Mouse (Mus musculus): ENCODE measurements around the gene Ldha.
A peak's percentile ranks its signal among the peaks of the same experiment; 100 is the strongest.

Gene Ldha

GRCm38 (mm10) chr7:46837073-46837472 lies 4.2 kb upstream of the Ldha start:
- DNase-seq (ENCODE audit: low read depth in 1 of 2, low spot score in 2 of 2) = no peak

DNA sequence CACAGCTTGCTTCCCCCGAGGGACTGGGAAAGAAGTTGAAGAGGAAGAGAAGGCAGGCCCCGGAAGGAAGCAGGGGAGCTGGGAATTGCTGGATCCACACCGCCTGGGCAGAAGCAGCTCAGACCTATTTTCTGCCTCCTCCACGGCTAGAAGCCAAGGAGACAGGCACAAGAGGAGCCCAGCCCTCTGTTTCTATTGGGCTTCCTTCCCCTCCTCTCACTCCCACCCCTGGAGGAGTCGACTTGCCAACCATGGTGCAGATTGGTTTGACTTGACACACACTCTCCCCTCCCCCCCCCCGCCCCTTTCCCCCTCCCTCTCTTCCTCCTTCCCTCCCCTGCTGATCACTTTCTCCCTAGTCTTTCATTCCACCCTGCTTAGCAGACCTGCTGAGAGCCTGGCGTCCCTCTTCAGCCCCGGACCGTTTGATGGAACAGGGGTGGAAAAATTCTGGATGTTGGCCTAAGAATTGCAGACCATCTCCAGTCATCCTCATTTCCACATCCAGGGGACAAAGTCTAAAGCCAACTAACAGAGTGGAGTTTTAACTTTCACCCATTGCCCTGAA lies 3.1 kb upstream of the Ldha start:
- DNase-seq (ENCODE audit: low read depth in 1 of 2, low spot score in 2 of 2) = no peak

- DNase-seq (ENCODE audit: low read depth in 1 of 2, low spot score in 2 of 2) = peak in 1 of 2 experiments; percentile 26
Observed at GRCm38 (mm10) chr7:46838891-46839302, 2.4 kb upstream of the Ldha start.

GRCm38 (mm10) chr7:46839446-46839845 lies 1.8 kb upstream of the Ldha start:
- no peak for DNase-seq (ENCODE audit: low read depth in 1 of 2, low spot score in 2 of 2)

- no peak for DNase-seq (ENCODE audit: low read depth in 1 of 2, low spot score in 2 of 2)
Observed at GRCm38 (mm10) chr7:46839861-46840260, 1.4 kb upstream of the Ldha start.

DNA sequence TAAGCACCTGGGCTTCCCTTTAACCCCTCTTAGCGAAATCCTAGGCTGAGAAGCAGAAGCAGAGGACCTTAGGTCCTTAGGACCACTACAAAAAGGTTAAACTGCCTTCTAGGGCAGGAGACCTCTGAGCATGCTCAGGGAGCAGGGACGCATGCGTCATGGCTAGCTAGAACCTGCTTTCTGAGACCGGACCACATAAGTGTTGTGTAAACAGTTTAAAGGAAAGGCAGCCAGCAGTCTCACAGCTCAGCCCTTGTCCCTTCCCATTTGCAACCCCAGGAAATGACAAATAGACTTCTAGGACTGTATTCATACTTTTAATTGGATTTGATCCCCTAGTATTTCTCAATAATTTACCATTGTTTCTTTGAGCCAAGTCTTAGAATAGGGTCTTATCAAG lies 949 bp upstream of the Ldha start:
- no peak for DNase-seq (ENCODE audit: low read depth in 1 of 2, low spot score in 2 of 2)

GRCm38 (mm10) chr7:46842278-46842677 lies 1.0 kb downstream of the Ldha start:
- DNase-seq (ENCODE audit: low read depth in 1 of 2, low spot score in 2 of 2) = no peak

GRCm38 (mm10) chr7:46843576-46843975 lies 2.3 kb downstream of the Ldha start:
- no peak for DNase-seq (ENCODE audit: low read depth in 1 of 2, low spot score in 2 of 2)

GRCm38 (mm10) chr7:46845211-46845977 lies 4.1 kb downstream of the Ldha start:
- DNase-seq (ENCODE audit: low read depth in 1 of 2, low spot score in 2 of 2) = peak; percentile 46 to 71

GRCm38 (mm10) chr7:46845978-46846485 lies 4.8 kb downstream of the Ldha start:
- peak in 1 of 2 experiments; percentile 6 for DNase-seq (ENCODE audit: low read depth in 1 of 2, low spot score in 2 of 2)

DNA sequence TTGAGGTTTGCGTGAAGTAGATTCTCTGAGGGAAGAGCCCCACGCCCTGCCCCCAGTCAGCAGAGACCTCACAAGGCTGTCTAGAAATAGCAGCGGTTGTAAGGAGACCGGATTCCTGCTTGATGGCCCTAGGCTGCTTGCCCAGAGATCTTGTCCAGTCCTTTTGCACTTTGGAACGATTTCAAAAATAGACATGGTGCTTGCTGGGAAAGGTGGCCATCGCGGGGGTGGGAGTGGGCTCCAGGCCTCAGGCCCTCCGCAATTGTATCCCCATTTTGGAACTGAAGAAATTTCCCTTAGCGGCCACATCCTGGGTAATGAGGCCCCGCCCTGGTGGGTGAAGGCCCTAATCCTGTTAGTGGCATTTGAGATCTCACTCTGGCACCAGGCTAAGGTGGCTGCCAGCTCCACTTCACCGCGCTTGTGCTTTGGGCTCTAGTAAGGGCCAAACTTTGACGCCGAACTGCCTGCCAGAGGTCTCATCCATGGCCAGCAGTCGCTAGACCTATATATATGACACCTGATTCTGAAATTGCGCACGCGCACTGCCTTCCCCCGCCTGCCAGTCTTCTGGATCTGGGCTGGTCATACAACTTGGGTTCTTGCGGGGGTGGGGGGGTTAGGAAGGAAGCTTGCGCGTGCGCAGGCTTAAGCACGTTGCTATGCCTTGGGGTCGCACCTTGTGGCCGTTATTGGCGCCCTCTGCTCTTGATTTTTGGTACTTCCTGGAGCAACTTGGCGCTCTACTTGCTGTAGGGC lies 5.4 kb downstream of the Ldha start:
- DNase-seq (ENCODE audit: low read depth in 1 of 2, low spot score in 2 of 2) = peak in 1 of 2 experiments; percentile 7

GRCm38 (mm10) chr7:46849287-46849686 lies 8.0 kb downstream of the Ldha start:
- DNase-seq (ENCODE audit: low read depth in 1 of 2, low spot score in 2 of 2) = no peak

DNA sequence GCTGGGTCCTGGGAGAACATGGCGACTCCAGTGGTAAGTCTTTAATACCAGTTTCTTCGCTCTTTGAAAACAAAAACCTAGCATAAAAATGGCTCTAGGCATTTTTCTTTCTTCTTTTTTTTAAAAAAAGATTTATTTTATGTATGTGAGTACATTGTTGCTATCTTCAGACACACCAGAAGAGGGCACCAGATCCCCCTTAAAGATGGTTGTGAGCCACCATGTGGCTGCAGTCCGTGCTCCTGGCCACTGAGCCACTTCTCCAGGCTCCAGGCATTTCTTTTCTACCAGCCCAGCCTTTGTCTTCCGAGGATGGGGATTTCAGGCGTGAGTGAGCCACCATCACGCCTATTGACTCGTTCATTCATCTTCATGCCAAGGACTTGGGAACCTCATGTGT lies 9.8 kb downstream of the Ldha start:
- DNase-seq (ENCODE audit: low read depth in 1 of 2, low spot score in 2 of 2) = no peak

DNA sequence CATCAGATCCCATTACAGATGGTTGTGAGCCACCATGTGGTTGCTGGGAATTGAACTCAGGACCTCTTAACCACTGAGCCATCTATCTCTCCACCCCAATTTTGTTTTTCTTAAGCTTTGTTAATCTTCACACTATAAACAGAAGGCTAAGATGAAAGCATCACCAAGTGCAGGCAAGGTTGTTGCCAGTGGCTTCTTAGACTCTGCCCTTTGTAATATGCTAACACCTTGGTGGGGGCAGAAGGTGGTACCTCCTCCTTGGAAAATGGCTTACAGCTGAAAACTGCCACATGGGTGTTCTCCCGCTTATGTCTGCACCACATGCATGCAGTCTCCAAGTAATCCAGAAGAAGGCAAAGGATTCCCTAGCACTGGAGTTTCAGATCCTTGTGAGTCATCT lies 11.4 kb downstream of the Ldha start:
- DNase-seq (ENCODE audit: low read depth in 1 of 2, low spot score in 2 of 2) = no peak

- DNase-seq (ENCODE audit: low read depth in 1 of 2, low spot score in 2 of 2) = no peak
Observed at GRCm38 (mm10) chr7:46853365-46853764, 12.1 kb downstream of the Ldha start.

GRCm38 (mm10) chr7:46855866-46856560 lies 14.7 kb downstream of the Ldha start:
- no peak for DNase-seq (ENCODE audit: low read depth in 1 of 2, low spot score in 2 of 2)

DNA sequence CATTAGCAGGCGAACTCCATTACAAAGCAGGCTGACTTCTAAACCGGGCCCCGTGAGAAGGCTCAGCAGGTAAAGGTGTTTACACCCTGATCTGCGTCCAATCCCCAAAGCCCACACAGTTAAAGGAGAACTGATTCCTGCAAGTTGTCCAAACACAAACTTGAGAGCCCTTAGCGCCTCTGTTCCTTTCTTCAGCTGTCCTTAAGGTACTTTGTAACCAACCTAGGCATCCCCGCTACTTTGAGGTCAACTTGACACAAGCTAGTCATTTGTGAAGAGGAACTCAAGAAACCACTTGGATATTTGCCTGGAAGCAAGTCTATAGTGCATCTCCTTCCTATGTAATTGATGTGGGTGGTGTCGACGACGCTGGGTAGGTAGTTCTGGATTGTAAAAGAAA lies 16.2 kb downstream of the Ldha start:
- DNase-seq (ENCODE audit: low read depth in 1 of 2, low spot score in 2 of 2) = no peak

DNA sequence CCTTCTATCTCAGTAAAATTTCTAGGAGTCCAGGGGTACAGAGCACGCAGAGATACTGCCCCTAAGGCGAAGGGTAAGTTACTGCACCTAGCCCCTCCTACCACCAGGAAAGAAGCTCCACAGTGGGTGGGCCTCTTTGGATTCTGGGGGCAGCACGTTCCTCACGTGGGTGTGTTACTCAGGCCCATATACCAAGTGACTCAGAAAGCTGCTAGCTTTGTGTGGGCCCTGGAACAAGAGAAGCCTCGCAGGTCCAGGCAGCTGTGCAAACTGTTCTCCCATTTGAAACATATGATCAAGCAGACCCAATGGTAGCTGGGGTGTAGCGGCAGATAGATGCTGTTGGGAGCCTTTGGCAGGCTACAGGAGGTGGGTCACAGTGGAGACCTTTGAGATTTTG lies 17.8 kb downstream of the Ldha start:
- DNase-seq (ENCODE audit: low read depth in 1 of 2, low spot score in 2 of 2) = no peak

GRCm38 (mm10) chr7:46860996-46861395 lies 19.7 kb downstream of the Ldha start, which contains the start of gene Ldhc:
Ldhc (plus strand) TSS chr7:46861203.
- no peak for DNase-seq (ENCODE audit: low read depth in 1 of 2, low spot score in 2 of 2)

GRCm38 (mm10) chr7:46871988-46872387 lies 30.7 kb downstream of the Ldha start:
- DNase-seq (ENCODE audit: low read depth in 1 of 2, low spot score in 2 of 2) = no peak

DNA sequence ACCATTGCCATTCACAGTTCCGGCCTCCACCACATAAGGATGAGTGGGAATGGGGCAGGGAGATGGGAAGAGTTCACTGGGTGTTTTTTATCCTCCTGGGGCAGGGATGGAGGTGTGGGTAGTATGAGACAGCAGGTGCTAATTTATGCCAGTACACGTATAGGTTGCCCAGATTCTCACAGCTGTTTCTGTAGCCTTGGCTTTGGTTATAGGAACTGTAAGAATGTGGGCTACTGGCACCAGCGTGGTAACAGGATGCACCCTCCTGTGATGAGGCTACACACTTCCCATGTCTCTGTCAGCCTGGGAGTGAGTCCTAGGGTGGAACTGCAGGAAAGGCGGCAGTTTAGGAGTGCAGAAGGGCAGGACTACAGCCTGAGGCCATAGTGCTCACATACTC lies 35.6 kb downstream of the Ldha start:
- no peak for DNase-seq (ENCODE audit: low read depth in 1 of 2, low spot score in 2 of 2)

Measured in monocyte, adult 2 months (primary cell).